In the genomic region with DNA sequence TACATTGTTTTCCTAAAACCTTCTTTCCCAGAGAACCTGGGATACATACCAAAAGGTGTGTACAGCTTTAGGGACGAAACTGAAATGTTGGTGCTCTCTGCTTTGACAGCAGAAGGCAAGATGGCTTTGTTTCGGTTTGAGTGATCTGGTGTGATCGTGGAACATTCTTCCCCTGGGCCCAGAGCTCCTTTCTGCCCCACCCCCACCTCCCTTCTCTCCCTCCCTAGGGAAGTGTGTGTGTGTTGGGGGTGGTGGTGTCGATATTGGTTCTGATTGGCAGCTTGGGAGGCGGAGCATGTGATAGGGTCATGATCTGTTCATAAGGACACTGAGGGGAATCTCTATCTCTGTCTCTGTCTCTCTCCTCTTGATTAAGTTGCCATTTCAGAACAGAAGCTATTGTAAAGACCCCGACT, we compare ENCODE assay signal across 10 mouse cellular contexts.
DNase-seq lines count a peak whose midpoint lies in the region; ATAC-seq lines count a peak whose summit lies in the region.
"Had no signal": no experiment of that assay in that cellular context is flagged by ENCODE, and none has a peak within 500 bp of the region (broad histone marks: within the 10 kb centered on the region; RNA-seq: fewer than 3 reads in every experiment).

No protein-coding gene starts in this region.

- WGBS in heart, embryonic 16.5 days, result 49% methylated on average over 6 of the region's 6 CpGs
- WGBS in intestine, embryonic 16.5 days, result 45% methylated on average over 6 of the region's 6 CpGs

- H3K9me3 ChIP-seq in heart, embryonic 16.5 days (replicated peaks; ENCODE audit: control insufficient read depth, low read length), result no peaks in the 10 kb centered on the region
- H3K9me3 ChIP-seq in intestine, embryonic 16.5 days (ENCODE audit: control insufficient read depth, low read length), result no peaks in the 10 kb centered on the region
- H3K9me3 ChIP-seq: hindbrain, embryonic 15.5 days; neural tube, embryonic 13.5 days had no signal

- H3K27me3 ChIP-seq in heart, embryonic 16.5 days (ENCODE audit: control insufficient read depth, insufficient read depth, low read length), result no peaks in the 10 kb centered on the region
- no peaks in the 10 kb centered on the region for H3K27me3 ChIP-seq in intestine, embryonic 16.5 days (replicated peaks; ENCODE audit: control insufficient read depth, insufficient read depth, low read length)
- H3K27me3 ChIP-seq: hindbrain, embryonic 15.5 days had no signal

- DNase-seq in heart, postnatal 10 days, result no peak
- peak; percentile 5 for DNase-seq in CD4-positive helper T cell, adult 2 months (ENCODE audit: low read depth, low spot score)
- peak; percentile 41 for DNase-seq in embryo, embryonic 9.5 days (ENCODE audit: extremely low spot score)
- DNase-seq in frontal cortex, postnatal 14 days (ENCODE audit: low spot score in 2 of 2), result no peak
- no peak for DNase-seq in thymus, postnatal 4 days
- DNase-seq in left cerebral cortex, postnatal 4 days, result no peak

- H3K4me1 ChIP-seq in heart, embryonic 16.5 days (ENCODE audit: control insufficient read depth, insufficient read depth, low read length), result peaks cover 23% of the 10 kb centered on the region
- H3K4me1 ChIP-seq in intestine, embryonic 16.5 days (ENCODE audit: control insufficient read depth, insufficient read depth, low read length), result peaks cover 12% of the 10 kb centered on the region

- intact Hi-C loops in heart, postnatal 10 days (cut with DNase I), result no loop called here
- intact Hi-C loops in left cerebral cortex, postnatal 4 days (cut with DNase I), result no loop called here

- H3K4me2 ChIP-seq in heart, embryonic 16.5 days (ENCODE audit: low read depth, low read length), result peak overlapping the region; percentile 28; the same call in 1 of the 2 replicates
- H3K4me2 ChIP-seq in intestine, embryonic 16.5 days (ENCODE audit: low read depth, low read length), result peak overlapping the region; percentile 7; the same call in 1 of the 2 replicates
- H3K4me2 ChIP-seq: neural tube, embryonic 13.5 days had no signal

- no peaks in the 10 kb centered on the region for H3K36me3 ChIP-seq in heart, embryonic 16.5 days (ENCODE audit: control insufficient read depth, insufficient read depth)
- H3K36me3 ChIP-seq in intestine, embryonic 16.5 days (ENCODE audit: control insufficient read depth, insufficient read depth, low read length), result no peaks in the 10 kb centered on the region
- H3K36me3 ChIP-seq: hindbrain, embryonic 15.5 days; neural tube, embryonic 13.5 days had no signal

- no peak overlapping the region; the same call in 1 of the 2 replicates for H3K27ac ChIP-seq in heart, embryonic 16.5 days (ENCODE audit: low read length)
- H3K27ac ChIP-seq in intestine, embryonic 16.5 days (ENCODE audit: low read length), result no peak overlapping the region

- H3K4me3 ChIP-seq in heart, embryonic 16.5 days (ENCODE audit: low read length), result no peak overlapping the region
- H3K4me3 ChIP-seq in intestine, embryonic 16.5 days (ENCODE audit: low read length), result no peak overlapping the region
- H3K4me3 ChIP-seq: hindbrain, embryonic 15.5 days; neural tube, embryonic 13.5 days had no signal

- no peak for ATAC-seq in heart, embryonic 16.5 days (replicated peaks; ENCODE audit: extremely low read depth, insufficient read depth, low FRiP score)
- no peak for ATAC-seq in intestine, embryonic 16.5 days

- H3K9ac ChIP-seq in heart, embryonic 16.5 days (ENCODE audit: low read length), result no peak overlapping the region
- H3K9ac ChIP-seq in intestine, embryonic 16.5 days (ENCODE audit: low read depth, low read length), result no peak overlapping the region
- H3K9ac ChIP-seq: hindbrain, embryonic 15.5 days; neural tube, embryonic 13.5 days had no signal

Comparison
In these comparisons a context has a peak if more than half of its experiments do, and no peak if none do; other contexts are left out.
1. DNase-seq: peak in CD4-positive helper T cell, adult 2 months (single experiment) and embryo, embryonic 9.5 days (single experiment); none in heart, postnatal 10 days (0 of 2), frontal cortex, postnatal 14 days (0 of 2), thymus, postnatal 4 days (single experiment) and left cerebral cortex, postnatal 4 days (single experiment).